Mouse (Mus musculus): Measurements from ENCODE around the gene Muc3.
"Not testable (repeated sequence)": the region's sequence is repeated elsewhere in the genome, so short reads cannot be mapped to it uniquely, and the experiment has no call there.

Gene Muc3

DNA sequence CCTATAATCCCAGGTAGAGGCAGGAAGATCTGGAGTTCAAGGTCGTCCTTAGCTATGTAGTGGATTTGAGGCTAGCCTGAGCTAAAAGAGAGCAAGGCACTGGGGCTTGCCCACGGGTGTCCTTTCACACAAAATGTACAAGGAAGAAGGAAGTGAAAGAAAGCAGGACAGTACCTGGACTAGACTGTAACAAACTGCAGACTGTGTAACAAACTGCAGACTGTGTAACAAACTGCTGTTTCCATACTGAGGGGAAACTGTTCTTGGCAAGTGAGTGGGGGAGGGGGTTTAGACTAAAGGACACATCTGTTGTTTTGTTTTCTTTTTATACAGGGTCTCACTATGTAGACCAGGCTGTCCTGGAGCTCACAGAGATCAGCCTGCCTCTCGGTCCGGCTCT is 27.8 kb downstream of the Muc3 start:
- no peak for DNase-seq

DNA sequence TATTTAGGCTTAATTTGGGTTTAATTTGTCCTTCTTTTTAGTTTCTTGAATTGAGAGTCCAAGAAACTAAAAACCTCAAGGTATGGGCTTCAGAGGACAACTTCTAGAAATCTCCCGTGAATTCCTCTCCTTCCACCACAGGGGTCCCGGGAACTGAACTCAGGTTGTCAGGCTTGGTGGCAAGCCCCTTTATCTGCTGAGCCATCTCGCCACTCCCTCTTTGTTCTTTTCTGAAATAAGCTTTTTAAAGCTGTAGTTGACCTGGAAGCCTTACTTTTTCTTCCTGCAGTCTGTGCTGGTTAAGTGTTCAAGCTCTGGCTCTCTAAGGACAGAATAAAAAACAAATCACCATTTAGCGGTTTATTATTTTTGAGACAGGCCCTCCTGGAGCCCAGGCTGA is 30.2 kb downstream of the Muc3 start:
- no peak for DNase-seq

DNA sequence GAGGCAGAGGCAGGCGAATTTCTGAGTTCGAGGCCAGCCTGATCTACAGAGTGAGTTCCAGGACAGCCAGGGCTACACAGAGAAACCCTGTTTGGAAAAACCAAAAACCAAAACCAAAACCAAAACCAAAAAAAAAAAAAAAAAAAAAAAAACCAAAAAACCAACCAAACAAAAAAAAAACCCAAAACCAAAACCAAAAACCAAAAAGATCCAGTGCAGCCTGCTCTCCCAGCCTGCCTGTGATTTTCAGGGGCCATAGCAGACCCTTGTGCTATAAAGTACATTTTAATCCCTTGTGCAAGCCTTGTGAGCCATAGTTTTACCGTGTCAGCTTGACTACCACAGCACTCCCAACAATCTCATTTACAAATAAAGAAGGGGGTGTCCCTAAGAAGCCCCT is 31.1 kb downstream of the Muc3 start:
- DNase-seq: not testable (repeated sequence)

DNA sequence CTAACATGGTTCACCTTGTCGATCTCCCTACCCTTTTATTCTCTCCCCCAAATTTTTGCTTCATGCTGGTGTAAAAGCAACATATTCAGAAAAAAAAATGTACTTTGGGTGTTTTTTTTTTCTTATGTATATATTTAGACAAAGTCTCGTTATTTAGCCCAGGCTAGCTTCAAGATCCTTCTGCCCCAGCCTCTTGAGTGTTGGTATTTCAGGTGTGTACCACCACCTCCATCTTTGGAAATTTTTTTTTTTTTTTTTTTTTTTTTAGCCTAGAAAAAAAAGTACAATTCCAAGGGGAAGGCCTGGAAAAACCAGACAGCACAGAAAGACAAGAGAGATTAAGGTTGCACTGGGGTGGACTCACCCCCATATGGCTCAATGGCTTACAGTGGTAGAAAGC is 32.1 kb downstream of the Muc3 start:
- no peak for DNase-seq

DNA sequence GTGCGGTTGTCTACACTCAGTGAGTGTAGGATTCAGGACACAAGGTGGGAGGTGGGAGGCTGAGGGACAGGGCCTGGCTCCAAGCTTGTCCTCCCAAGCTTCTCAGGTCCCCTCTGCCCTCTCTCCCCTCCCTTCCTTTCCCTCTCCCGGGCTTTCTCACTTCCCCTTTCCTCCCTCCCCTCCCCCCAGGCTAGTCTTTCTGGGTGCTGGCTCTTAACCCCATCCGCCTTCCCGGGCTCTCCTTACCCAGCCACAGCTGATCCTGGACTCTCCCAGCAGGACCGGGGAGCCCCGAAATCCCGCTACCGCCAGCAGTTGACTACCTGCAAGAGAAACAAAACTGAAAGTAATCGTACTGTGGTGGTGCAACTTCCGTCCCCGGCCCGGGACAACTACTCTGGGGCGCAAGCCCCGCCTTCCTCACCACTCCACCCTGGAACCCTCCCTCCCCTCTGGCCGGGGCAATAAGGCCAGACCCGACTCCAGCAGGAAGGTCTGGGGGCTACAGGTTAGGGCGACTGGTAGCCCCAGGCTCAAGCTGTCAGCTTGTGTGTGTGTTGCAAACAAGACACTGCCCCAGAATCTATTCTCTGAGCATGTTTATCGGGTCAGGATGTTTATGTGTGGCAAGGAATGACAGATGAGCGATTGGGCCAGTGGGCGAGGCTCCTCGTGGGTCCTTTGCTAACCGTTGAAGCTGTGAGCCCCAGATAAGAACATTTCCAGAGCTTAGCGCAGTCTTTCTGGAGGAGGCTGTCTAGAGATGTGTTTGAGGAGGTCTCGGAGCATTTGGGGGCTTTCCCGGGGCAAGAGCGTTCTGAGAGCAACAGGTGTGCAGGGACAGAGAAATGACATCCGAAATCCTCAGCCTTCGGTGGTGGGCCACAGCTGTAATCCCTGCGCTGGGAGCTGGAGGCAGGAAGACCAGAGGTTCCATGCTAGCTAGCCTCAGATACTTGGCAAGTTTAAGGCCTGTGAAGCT is 33.0 kb downstream of the Muc3 start, which contains the start of gene Trim56:
Gene Trim56 (minus strand): TSS at position 344 of the 982 bp plus-strand sequence.
- DNase-seq: no peak

DNA sequence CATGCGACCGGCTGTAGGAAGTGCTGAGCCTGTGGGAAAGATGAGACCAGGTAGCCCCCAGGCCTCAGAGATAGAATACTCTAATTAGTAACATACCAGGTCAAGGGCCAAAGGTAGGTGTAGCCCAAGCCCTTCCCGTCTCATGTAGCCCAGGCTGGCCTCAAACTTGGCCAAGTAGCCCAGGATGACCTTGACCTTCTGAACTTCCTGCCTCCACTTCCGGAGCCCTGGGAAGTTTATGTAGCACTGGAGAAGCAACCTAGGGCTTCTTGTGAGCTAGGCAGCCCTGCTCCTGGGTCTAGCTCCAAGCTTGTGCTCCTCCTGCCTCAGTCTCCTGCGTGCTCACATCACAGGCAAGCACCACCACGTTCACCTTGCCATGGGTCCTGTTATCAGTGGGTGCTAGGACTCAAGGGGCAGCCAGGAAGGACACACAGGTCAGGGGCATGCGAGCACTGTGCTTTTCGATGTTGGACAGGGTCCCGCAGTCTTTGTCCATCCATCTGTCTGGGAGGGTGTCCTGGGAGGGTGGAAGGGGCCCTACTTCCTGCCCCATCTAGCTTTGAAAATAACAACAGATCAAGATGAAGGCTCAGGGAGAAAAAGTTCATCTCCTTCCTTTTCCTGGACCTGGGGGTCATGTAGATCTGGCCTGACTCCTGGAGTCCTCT is 34.1 kb downstream of the Muc3 start:
- DNase-seq: no peak

DNA sequence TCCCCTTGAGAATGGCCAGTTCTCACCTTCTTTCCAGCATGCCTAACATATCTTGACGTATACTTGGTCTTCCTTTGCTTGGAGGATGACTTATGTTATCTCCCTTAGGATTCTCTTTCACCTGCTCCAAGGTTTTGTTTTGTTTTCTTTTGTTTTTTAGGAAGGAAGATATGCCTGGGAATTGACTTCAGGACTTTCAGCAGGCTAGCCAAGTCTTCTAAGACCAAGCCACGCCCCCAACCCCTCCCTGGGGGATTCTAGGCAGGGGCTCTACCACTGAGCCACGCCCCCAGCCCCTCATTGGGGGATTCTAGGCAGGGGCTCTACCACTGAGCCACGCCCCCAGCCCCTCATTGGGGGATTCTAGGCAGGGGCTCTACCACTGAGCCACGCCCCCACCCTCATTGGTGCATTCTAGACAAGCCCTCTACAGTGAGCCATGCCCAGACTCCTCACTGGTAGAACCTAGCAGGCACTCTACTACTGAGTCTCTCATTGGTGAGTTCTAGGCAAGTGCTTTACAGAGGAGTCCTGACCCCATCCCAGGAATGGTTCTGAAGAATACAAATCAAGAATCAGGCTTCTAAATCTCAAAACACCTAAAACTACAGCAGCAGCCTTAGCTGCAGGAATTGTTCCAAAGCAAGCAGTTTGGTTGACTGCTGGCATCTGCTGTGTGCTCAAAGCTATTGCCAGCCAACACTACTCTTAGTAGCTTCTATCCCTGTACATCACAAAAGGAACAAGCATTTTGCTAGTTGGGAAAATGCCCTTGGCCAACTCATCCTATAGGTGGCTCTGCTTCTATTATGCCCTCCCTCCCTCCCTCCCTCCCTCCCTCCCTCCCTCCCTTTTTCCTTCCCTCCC is 37.3 kb downstream of the Muc3 start:
- DNase-seq: no peak

DNA sequence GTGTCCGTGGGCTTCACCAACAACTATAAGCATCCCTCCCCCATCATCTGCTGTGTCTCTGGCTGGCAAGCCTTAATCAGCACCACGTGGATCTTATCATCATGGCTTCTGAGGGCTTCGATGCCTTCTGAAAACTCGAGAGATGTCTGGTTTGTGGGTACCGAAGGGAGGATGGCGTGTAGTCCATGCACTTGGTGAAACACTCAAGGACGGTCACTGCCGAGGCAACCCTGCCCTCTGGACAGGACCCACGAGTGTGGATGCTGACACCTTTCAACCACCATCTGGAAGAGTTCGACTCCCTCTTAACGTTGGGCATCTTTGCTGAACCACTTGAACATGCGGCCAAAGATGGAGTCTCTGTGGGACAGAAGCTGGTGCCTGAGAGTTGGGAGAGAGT is 38.3 kb downstream of the Muc3 start:
- no peak for DNase-seq

DNA sequence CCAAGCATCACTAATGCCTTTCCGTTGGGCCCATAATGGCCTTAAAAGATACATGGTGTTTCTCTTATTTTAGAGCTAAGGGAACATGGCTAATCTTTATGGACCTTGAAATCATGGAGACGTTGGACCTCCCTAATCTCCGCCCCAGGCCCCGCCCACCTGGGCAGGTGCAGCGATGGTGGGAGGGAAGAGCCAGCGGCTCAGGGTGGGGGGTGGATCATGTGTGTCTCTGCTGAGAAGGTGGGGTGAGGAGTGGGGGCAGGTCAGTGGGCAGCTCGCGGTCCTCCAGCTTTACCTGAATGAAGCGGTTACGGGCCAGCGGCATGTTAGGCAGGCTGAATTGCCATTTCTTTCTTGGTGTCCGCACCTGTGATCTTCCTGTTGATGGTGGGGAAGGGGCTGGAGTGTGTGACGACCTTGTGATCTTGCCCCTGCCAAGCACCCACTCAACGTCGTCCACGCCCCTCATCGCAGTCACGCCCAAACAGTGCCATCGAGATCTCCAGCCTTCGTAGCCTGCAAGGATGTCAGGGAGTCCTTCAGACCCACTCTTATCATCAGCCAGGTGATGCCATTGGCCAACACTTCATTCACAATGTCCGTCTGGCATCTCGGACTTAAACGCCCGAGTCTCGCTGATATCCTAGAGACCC is 39.1 kb downstream of the Muc3 start:
- DNase-seq: no peak

DNA sequence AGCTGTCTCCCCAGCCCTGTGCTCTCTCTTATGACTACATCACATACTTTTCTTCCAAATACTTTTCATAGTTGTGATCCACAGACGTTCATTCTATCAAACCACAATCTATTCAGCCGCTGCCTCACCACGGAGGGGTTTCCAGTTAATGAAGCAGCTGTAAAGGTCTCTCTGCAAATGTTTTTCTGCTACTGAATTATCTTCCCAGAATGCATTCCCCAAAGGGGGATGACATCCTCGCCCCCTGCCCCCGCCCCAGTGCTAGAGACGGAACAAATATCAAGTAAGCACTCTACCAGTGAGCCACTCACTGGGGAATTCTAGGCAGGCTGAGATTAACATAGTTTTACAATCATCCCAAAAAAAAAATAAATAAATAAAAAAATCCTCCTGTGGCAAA is 41.0 kb downstream of the Muc3 start:
- no peak for DNase-seq

DNA sequence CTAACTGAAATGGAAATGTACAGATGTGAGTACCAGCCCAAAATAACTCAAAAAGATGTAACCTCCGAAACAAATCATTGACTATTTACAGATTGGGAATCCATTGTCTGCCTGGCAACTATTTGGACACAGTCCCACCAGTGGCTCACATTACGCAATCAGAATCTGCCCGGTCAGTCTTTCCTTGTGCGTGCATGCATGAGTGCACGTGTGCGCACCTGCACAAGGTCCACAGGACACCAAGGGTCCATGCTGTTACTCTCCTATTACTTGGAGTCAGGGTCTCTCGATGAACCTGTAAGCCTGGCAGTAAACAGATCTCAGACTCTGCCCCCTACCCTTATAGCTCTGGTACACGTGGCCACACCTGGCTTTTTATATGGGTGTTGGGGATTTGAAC is 41.5 kb downstream of the Muc3 start:
- no peak for DNase-seq

DNA sequence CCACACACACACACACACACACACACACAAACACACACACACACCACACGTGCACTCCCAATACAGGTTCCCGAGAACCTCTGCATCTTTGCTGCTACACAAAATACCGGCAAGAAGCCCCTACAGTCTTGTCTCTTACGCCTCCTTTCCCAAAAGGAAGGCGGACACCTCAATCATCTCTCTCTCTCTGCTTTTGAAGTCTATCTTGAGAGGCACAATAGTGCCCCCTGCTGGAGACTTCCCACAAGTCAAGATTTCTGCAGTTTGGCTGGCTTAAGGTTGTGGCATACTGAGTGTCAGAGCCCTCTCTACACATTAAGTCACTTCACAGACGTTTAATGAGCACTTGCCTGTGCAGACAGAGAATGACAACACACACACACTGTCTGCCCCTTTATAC is 42.1 kb downstream of the Muc3 start:
- DNase-seq: peak; percentile 75 to 86

DNA sequence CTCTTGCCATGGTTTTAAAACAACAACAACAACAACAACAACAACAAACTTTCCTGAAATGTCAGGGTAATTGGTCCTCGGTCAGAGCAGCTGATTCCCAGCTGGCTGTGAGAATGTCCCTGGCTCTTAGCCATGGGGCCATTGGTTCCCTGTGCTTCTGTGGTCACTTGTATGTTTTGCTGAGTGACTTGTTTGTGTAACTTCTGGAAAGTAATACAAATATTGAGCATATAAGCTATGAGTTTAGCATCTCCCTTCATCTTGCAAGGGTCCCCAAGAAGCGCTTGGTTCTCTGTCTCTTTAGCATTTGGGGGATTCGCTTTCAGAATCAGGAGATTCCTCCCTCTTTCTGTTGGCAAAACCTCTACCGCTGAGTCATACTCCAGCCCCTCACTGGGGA is 42.7 kb downstream of the Muc3 start:
- no peak for DNase-seq

DNA sequence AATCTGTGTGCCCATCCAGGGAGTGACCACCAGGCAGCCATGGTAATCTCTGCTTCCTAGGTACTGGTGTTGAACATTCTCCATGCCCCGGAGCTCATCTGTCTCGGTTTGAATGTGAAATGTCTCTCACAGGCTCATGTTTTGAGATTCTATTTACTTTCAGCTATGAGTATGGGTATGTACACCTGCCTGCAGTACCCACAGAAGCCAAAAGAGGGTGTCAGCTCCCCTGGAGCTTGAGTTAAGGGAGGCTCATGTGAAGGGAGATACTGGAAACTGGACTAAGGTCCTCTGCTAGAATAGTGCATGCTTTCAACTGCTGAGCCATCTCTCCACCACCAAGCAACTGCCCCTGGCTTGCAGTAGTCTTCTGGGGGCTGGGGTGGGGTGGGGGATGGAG is 45.2 kb downstream of the Muc3 start:
- DNase-seq: no peak

DNA sequence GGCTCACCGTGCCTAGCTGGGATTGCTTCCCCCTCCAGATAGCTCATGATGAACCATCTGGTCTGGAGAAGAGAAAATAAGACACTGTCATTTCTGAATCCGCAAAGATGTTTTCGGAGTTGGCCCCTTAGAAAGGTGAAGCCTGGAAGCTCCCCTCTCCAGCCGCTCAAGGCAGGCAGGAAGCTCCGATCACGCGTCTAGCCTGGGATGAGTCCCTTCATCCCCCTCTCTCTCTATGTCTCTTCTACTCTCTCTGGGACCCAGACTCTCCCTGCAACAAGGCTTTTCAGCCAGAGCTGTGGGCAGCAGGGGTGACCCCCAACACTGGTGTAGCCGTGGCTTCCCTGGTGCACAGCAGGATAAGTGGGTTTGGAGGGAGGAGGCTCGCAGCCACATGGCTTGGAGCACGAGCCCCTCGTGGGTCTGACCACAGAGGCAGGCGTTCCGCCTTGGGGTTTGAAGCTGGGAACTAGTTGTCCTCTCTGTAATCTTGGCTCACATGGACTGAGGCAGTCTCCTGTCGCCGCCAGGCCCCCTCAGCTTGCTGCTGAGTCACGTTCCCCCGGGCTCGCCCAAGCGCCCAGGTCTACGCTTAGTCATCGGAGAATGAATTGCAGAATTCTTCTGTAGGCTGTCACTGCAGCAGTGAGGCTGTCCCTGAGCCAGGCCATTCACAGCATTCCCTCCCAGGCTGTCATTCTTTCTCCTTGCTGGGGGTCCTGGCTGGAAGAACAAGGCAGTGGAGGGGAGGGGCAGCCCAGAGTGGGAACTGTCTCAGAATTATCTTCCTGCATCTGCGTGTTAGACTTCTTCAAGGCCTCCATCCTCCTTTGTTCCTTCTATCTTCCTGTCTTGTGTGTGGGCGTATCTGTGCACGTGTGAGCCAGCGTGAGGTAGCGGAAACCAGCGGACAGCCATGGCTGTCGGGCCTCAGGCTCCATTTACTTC is 46.3 kb downstream of the Muc3 start:
- DNase-seq: no peak

DNA sequence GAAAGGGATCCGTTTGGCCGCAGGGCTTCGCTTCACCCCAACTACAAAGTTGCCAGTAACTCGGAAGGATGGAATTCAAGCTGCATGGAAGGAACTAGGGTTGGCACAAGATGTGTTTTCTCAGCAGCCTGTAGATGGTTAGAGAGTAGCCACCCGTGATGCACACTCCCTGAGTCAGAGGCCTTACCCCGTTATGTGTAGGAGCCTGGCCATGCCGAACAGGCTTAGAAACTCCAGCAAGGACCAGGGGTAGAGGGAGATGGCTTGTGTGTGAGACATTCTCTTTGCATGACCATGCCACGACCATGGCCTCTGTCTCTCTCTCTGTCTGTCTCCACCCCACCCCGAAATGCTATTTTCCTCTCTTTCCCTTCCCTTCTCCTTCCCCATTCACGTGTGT is 47.0 kb downstream of the Muc3 start:
- DNase-seq: no peak

DNA sequence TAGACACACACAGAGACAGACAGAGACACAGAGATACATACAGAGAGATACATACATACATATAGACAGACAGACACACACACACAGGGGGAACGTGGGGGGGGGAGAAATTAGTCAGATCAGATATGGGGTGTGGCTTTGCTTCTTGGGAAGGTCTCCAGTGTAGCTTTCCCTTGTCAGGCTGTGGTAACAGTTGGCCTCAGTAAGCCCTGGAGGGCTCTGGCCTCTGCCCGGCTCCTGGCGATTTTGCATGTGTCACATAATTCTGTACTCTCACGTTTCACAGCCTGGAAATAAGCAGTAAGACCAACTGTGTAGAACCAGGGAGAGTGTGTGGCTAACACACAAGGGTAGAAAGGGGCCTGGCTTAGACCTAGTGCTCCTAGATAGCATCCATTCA is 48.5 kb downstream of the Muc3 start:
- no peak for DNase-seq

DNA sequence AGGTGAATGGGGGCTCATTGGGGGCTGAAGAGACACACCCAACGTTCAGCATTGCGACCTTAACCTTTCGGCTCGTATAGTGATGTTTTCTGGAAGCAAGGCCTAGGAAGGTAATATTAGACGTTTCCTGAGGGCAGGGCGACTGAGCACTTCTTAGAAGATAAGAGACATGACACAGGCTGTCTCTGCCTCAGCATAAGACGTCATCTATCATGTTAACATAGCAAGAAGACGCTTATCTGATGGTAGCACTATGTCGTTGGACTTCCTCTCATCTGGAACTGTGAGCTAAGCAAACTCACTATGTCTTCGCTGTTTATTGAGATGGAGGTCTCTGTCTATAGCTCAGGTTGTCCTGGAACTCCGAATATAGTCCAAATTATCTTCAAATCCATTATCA is 50.7 kb downstream of the Muc3 start:
- DNase-seq: no peak

DNA sequence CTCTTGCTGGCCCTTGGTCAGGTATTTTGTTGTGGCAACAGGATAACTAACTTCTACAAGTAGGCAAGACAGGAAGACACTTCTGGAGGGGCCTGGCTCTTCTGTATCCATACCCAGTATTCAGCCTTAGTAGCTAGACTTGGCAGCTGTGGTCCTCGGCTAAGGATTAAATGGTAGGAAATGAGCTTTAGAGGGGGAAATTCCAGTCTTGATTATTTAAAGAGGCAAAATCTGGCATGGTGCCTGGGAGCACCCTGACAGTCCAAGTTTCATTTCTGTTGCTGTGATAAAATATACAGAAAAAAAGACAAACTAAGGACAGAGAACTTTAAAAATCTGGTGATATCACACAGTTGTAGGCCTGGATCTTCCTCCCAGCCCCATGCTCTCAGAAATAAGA is 53.1 kb downstream of the Muc3 start:
- no peak for DNase-seq

DNA sequence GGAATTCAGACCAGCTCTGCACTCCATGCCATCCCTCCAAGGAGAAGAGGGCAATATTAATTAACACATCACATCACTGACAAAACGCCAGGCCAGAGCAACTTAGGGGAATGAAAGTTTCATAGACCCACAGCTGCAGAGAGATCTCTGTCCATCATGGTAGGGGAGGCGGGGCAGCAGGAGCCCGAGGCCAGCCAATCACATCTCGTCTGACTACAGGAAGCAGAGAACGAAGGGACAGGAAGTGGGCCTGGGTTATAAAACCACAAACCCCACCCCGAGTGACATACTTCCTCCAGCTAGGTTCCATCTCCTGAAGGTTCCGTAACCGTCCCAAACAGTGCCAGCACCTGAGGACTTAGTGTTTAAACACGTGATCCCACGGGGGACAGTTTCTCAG is 54.0 kb downstream of the Muc3 start:
- DNase-seq: no peak

DNA sequence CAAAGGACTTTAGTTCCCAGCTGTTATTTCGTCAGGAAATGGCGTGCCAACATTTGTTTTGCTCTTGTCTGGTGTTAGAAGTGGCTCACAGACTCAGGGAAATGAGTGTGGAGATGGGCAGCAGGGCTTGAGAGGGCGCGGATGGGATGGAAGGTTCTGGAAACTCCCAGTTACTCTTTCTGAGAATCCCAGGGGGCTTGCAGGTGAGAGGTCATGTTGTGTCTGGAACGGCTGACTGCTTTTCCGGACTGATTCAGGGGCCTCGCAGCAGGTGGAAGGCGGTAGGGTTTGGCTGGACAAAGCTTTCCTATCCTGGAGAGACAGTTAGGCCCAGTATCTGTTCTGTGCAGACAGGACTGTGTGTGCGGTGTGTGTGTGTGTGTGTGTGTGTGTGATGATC is 55.4 kb downstream of the Muc3 start:
- DNase-seq: no peak

DNA sequence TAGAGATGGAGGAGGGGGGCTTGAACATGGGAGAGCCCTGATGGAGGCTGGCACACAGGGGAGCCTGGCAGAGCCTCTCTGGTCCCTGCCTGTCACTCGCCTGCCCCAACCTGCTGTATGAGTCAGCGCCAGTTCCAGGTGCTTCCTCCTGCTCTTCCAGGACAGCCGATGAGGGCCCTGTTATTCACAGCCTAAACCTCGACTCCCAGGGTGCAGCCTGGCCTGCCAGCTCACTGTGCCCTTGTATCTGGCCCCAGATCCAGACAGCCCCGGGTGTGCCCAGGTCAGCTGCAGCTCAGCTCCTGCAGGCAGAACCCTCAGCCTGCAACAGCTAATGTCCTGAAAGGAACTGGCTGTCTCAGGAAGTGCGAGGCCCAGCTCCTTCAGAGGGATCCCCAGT is 57.6 kb downstream of the Muc3 start:
- DNase-seq: no peak
